Mouse (Mus musculus) small intestine, adult 2 months (tissue): ENCODE measurements at regions not wholly inside any gene's neighbourhood (a gene's known extent, or its start where the extent isn't known, plus 50 kb on each side); places are given as distances from the start of the nearest gene placed in this dataset.

ENCODE experiments used
- CTCF ChIP-seq: fragments of 200-500 bp; IDR thresholded peaks from 2 replicates; pipeline ENCODE4 v1.5.1; 2012; ENCODE audit warnings: low read depth, mild to moderate bottlenecking, control low read depth, inconsistent platforms, low read length, moderate library complexity, mixed read lengths; ENCODE audit not compliant: insufficient replicate concordance, insufficient read length; ENCODE audit errors: extremely low read depth
- POLR2A ChIP-seq: fragments of 200-500 bp; IDR thresholded peaks from 2 replicates; pipeline ENCODE4 v1.6.1; 2012; ENCODE audit warnings: low read depth, mild to moderate bottlenecking, control low read depth, inconsistent platforms, low read length, moderate library complexity

GRCm38 (mm10) chr5:91307031-91307430 is 95.8 kb downstream of the Btc start:
- TF ChIP-seq CTCF, result 0 out of 2 replicates have a peak, but pooled peaks have one; percentile 29
- no peak for TF ChIP-seq POLR2A
